Mouse (Mus musculus) adrenal gland, postnatal 10 days (tissue): ENCODE data around the gene Ifit3b. TPM values are rescaled to one million over a fixed set of nuclear protein-coding genes. Genes with fewer than 3 reads are reported as not detected.
A peak's percentile ranks its signal among the peaks of the same experiment; 100 is the strongest.
"Not testable (repeated sequence)": the region's sequence is repeated elsewhere in the genome, so short reads cannot be mapped to it uniquely, and the experiment has no call there.

ENCODE experiments used
- DNase-seq: peaks from one replicate; pipeline ENCODE4 v3.0.0; 2021; ENCODE audit warnings: mixed read lengths
- total RNA-seq, 2 experiments: library from RNA; stranded (reverse); gene quantifications; 2 replicates each; pipeline ENCODE4 v1.2.3; 2021

Gene Ifit3b
- total RNA-seq, 2 experiments from 2014 or later: 0.60 to 1.2 TPM

- DNase-seq: not testable (repeated sequence)
Observed at GRCm38 (mm10) chr19:34610118-34610517, 2.3 kb downstream of the Ifit3b start.

- not testable (repeated sequence) for DNase-seq
Observed at GRCm38 (mm10) chr19:34612243-34613001, 4.7 kb downstream of the Ifit3b start.

- DNase-seq: no peak
Observed at GRCm38 (mm10) chr19:34620871-34621270, 13.1 kb downstream of the Ifit3b start.

GRCm38 (mm10) chr19:34623781-34624180, 16.0 kb downstream of the Ifit3b start:
- DNase-seq: no peak

- DNase-seq: no peak
Observed at GRCm38 (mm10) chr19:34624663-34625062, 16.9 kb downstream of the Ifit3b start.

GRCm38 (mm10) chr19:34627496-34627895, 19.7 kb downstream of the Ifit3b start:
- no peak for DNase-seq

- no peak for DNase-seq
Observed at GRCm38 (mm10) chr19:34631487-34631886, 23.7 kb downstream of the Ifit3b start.

GRCm38 (mm10) chr19:34633484-34633883, 25.7 kb downstream of the Ifit3b start:
- DNase-seq: no peak

GRCm38 (mm10) chr19:34636933-34637557, 29.3 kb downstream of the Ifit3b start:
- peak; percentile 73 for DNase-seq

GRCm38 (mm10) chr19:34640623-34641022, 32.9 kb downstream of the Ifit3b start, which contains the start of the genes Ifit1bl2 and Ifit1:
Ifit1bl2 (minus strand) TSS chr19:34640743.
Ifit1 (plus strand) TSS chr19:34640871.
- peak; percentile 10 for DNase-seq

GRCm38 (mm10) chr19:34642616-34643015, 34.8 kb downstream of the Ifit3b start:
- DNase-seq: no peak

- not testable (repeated sequence) for DNase-seq
Observed at GRCm38 (mm10) chr19:34647630-34648029, 39.9 kb downstream of the Ifit3b start.

GRCm38 (mm10) chr19:34650276-34650675, 42.5 kb downstream of the Ifit3b start:
- no peak for DNase-seq

- no peak for DNase-seq
Observed at GRCm38 (mm10) chr19:34650997-34651396, 43.2 kb downstream of the Ifit3b start.

- DNase-seq: no peak
Observed at GRCm38 (mm10) chr19:34655227-34655805, 47.5 kb downstream of the Ifit3b start.

GRCm38 (mm10) chr19:34656511-34657298, 48.9 kb downstream of the Ifit3b start:
- peak; percentile 9 for DNase-seq

GRCm38 (mm10) chr19:34662067-34662507, 54.3 kb downstream of the Ifit3b start:
- peak; percentile 76 for DNase-seq

- no peak for DNase-seq
Observed at GRCm38 (mm10) chr19:34662740-34663139, 55.0 kb downstream of the Ifit3b start.
